Mouse (Mus musculus): ENCODE data around the gene Pecam1.
"Not testable (repeated sequence)": the region's sequence is repeated elsewhere in the genome, so short reads cannot be mapped to it uniquely, and the experiment has no call there.

Gene Pecam1

DNA sequence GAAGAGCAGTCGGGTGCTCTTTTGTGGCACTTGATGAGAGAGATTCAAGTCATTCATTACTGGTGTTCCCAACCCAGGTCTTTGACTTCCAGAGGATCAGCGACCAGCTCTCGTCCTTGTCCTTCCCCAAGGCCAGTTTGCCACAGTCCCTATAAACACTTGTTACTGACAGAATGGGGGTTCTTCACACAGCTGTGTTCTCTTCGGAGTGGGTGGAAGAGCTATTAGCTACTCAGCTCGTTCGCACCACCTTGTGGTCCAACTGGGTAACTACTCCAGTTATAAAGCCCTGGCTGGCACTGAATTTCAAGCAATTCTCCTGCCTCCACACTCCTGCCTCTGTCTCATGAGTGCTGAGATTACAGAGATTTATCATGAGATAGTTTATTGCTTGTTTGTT, 122.7 kb downstream of the Pecam1 start:
- DNase-seq (ENCODE audit: low read depth, low spot score): peak; percentile 69

DNA sequence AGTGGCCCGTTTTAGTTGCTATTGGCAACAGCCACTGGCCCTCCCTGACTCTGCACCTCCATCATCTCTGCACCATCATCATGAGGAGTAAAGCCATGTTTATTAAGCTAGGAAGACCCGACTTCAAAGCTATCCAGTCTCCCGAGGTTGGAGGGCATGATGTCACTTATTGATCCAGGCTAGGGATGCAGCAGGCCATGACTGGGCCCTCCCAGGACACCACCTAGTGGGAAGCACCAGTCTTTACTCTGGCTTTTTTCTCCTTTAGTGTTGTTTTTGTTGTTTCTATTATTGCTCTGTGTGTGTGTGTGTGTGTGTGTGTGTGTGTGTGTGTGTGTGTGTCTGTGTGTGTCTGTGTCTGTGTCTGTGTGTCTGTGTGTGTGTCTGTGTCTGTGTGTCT, 124.9 kb downstream of the Pecam1 start:
- DNase-seq (ENCODE audit: low read depth, low spot score): no peak

DNA sequence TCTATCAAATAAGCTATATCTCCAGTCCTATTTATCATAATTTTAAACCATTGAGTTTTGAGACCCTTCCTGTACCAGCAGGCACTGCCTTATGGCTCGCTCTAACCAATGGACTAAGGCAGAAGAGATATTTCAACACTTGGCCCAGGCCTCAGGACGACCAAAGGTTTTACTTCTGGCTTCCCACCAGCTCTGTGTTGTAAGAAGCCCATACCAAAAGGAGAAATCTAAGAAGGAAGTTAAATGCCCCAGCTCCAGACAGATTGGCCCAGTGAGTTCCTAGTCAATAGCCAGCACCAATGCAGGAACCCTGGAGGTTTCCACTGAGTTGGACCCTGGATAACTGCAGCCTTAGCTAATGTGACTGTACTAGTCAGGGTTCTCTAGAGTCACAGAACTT, 126.8 kb downstream of the Pecam1 start:
- no peak for DNase-seq (ENCODE audit: low read depth, low spot score)

DNA sequence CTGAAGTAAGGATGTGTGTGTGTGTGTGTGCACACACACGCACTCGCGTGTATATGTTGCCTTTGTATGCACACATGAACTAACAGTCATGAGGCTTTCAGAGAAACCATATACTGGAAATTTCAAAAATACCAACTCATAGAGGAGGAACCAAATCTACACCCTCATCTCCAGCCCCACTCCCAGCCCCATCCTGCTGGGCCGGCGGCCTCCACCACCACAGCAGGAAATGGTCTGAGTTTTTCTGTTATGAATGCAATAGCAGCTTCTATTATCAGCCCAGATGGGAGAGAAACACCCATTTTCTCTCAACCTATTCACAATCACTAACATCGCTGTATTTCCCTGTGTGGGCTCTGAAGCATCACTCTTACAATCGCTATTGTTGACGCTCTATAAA, 128.4 kb downstream of the Pecam1 start:
- no peak for DNase-seq (ENCODE audit: low read depth, low spot score)

DNA sequence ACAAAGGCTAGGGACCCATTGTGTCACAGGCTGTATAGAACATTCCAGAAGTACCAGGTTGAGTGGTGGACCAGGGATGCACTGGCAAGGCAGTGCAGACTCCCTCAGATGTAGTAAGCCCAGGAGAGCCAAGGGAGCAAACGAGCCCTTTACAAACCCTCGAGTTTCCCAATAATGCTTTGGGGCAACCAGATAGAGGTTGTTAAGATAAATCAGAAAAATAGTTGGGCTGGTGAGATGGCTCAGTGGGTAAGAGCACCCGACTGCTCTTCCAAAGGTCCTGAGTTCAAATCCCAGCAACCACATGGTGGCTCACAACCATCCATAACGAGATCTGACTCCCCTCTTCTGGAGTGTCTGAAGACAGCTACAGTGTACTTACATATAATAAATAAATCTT, 131.7 kb downstream of the Pecam1 start:
- not testable (repeated sequence) for DNase-seq (ENCODE audit: low read depth, low spot score)

DNA sequence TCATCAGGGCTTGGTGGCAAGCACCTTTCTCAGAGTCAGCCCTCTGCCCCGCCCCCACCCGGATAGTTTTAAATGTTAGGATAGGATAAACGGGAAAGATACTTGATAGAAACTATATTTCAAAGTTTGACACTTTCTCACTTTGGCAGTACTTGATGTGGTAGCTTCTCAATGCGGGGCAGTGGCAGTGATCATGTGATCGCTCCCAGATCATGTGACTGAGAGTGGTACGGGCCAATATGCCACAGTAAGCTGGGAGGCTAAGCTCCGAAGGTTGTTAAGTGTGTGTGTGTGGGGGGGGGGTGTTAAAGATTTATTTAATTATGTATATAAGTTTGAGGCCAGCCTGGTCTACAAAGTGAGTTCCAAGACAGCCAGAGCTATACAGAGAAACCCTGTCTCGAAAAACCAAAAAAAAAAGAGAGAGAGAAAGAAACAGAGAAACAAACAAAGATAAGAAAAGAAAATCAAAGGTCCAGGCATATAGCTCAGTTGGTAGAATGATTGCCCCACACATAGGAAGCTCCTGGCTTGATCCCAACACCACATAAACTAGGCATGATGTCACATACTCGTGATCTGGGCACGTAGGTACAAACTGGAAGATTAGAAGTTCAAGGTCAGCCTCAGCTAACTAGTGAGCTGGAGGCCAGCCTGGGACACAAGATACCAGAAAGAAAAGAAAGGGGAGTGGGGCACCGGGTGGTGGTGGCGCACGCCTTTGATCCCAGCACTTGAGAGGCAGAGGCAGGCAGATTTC, 132.4 kb downstream of the Pecam1 start:
- DNase-seq (ENCODE audit: low read depth, low spot score): no peak

DNA sequence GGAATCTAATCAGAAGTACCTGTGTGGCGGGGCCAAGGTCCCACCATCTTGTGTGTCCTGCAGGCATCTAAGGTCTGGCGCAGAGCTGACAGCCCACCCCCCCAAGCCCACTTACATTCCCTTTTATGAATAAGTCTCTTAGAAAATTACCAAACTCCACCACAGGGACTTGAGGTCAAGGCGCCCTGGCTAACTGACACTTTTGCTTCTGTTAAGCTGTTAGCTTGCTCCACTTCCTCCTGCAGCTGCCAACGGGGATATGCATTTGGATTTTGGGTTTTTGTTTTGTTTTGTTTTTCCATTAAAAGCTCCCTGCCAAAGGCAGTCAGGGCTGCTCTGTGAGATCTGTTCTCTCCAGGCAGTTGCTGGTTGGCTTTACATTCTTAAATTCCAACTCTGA, 134.9 kb downstream of the Pecam1 start:
- no peak for DNase-seq (ENCODE audit: low read depth, low spot score)

DNA sequence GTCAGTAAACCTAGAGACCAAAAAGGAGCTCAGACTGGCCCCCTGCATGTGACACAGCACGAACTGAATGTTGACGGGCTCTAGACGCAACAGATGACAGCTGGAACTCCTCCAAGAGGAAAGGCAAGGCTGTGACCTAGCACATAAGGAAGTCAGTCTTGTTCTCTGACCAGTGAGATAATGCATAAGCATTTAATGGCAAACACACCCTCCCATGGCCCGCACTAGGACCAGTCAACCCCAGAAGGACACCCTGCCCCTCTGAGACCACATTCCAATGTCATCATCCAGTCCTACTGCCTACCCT, 136.1 kb downstream of the Pecam1 start:
- DNase-seq (ENCODE audit: low read depth, low spot score): no peak

DNA sequence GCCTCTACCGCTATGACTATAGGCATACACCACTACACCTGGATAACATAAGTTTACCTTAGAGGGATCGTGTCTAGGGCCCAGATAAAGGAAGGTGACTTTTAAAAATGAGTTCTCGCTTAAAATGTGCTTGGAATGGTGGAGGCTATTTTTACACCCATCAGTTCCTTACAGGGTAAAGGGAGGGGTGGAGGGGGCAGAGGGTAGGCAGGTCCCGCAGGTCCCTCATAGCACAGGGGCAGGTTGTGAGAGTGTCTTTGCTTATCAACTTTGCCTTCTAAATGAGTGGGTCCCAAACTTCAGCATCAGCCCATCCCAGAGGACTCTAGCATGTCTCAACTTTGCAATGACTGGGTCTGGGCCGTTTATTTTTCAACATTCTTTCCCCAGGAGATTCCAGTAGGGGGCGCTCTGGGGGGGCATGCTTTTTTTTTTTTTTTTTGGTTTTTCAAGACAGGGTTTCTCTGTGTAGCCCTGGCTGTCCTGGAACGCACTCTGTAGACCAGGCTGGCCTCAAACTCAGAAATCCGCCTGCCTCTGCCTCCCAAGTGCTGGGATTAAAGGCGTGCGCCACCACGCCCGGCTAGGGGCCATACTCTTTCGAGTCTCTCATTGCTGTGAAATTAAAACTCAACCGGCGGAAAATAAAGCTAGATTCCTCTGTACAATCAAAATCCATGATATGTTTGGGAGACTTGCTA, 136.6 kb downstream of the Pecam1 start:
- DNase-seq (ENCODE audit: low read depth, low spot score): no peak

DNA sequence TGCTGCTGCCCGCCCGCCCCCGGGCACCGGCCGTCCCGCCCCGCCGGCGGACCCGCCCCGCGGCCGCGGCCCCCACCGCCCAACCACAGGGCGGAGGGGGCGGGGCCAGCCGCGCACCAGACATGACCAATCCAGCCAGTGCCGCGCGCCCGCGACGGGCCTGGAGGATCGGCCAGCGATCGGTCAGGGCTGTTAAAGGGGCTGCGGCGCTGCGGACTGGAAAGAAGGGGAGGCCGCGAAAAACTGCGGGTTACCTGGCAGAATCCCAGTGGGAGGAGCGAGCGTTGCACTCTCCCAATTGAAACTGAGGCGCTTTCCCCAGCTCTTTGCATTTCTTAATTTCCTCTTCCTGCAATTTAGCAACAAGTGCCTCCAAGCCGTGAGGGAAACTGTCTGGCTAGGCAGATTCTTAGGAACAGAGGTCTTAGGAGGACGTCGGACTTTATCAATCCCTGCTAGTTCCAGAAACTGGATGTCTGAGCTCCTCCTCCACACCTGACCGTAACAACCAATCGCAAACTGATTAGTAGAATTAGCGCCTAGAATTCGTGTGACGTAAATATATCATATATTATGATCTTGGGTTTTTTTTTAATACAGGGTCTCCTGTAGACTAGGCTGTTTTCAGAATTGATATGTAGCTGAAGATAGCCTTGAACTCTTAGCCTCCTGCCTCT, 137.3 kb downstream of the Pecam1 start, which contains the start of gene Tex2:
Gene Tex2, minus strand, starts transcription at position 463 of the 677 bp plus-strand sequence.
- peak; percentile 88 for DNase-seq (ENCODE audit: low read depth, low spot score)

DNA sequence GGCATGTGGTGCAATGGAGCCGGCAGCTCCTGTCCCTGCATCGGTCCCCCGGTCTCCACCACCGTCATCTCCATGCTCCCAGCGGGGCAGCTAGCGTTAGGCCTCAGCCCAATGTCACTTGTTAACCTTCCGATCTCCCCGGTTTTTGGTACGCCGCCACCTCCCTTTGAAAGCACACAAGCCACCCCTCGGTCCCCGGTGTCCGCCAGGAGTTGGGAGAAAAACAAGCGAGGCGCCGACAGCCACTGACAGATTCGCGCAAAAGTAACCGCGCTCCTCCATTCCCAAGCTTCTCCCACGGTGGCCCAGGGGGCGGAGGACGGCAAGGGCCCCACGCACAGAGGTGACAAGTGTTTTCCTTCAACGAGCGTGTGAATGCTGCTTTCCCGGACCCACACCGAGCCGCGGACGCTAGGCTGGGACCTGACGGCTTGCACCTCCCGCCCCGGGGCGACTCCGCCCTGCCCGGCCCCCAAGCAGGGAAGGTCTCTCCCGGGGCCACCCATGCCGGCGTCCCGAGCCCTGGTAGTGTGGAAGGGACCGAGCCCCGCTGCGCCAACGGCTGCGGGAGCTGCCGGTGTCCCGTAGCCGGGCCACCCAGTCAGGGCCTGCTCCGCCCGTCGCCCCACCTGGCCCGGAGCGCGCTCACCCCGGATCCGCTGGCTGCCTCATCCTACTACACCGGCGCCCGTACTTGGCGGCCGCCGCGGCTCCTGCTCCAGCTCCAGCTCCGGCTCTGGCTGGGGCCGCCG, 138.0 kb downstream of the Pecam1 start:
- DNase-seq (ENCODE audit: low read depth, low spot score): no peak

DNA sequence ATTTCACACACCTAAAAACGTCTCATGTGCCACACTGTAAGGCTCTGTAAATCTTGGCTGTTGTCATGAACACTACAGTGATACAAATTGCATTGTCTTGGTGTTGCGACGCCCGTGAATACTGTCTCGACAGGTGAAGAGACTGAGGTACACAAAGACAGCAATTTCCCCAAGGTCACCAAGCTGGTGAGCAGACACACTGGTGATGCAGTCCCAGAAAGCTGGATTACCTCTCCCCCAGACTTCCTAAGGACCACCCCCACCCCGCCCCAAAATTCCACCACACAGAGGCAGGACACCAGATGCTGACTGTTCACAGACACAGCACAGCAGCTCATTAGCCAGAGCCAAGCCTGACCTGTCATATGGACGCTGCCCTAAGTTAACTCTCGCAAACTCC, 140.7 kb downstream of the Pecam1 start:
- no peak for DNase-seq (ENCODE audit: low read depth, low spot score)

DNA sequence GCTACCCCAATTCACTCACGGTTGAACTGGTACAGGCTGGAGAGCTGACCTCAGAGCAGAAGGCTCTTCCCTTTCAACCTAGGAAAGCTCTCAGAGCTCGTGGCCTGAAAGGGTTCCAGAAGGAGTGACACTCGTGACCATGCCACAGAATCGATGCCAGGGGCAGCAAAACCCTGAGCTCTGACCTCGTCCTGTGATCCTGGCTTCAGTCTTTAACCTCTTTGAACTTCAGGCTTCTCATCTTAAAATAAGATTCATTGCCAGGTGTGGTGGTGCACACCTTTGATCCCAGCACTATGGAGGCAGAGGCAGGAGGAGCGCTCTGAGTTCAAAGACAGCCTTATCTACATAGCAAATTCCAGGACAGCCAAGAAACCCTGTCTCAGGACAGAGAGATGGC, 143.1 kb downstream of the Pecam1 start:
- DNase-seq (ENCODE audit: low read depth, low spot score): no peak

DNA sequence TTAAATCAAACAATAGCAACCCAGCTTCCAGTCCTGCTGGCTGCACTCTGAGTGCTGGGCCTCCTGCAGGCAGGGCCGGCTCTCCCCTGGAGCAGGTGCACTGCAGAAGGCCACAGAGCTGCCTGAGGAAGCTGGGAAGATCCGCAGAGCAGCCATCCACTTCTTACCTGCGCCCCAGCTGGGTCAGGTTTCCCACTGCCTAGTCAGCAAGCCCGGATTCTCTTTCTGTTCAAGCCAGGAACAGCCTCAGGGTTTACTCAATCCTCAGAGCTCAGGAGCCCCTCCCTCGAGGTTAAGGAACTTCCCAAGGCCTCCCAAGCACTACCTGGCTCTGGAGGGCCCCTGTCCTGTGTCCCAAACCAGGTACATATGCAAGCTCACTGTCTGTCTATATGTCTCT, 144.4 kb downstream of the Pecam1 start:
- no peak for DNase-seq (ENCODE audit: low read depth, low spot score)

All from embryo, embryonic 11.5 days (tissue).